11 mouse cellular contexts compared by ENCODE assay signal in genomic region chr12:13048168-13048727, GRCm38 (mm10).
DNase-seq lines count a peak whose midpoint lies in the region; ATAC-seq and TF ChIP-seq lines count a peak whose summit lies in the region.
"Had no signal": no experiment of that assay in that cellular context is flagged by ENCODE, and none has a peak within 500 bp of the region (broad histone marks: within the 10 kb centered on the region; RNA-seq: fewer than 3 reads in every experiment).

No protein-coding gene starts in this region.

- peak overlapping the region; percentile 6; the same call in 1 of the 2 replicates for H3K4me3 ChIP-seq in hindbrain, embryonic 10.5 days
- H3K4me3 ChIP-seq in hindbrain, embryonic 14.5 days (replicated peaks; ENCODE audit: low read length), result no peak overlapping the region
- no peak overlapping the region for H3K4me3 ChIP-seq in kidney, adult 2 months (ENCODE audit: insufficient read depth, low read depth, low read length)
- H3K4me3 ChIP-seq in limb, embryonic 12.5 days (replicated peaks), result no peak overlapping the region
- H3K4me3 ChIP-seq: embryonic facial prominence, embryonic 15.5 days had no signal

- no peaks in the 10 kb centered on the region for H3K36me3 ChIP-seq in hindbrain, embryonic 10.5 days
- H3K36me3 ChIP-seq in hindbrain, embryonic 14.5 days (replicated peaks; ENCODE audit: control insufficient read depth, insufficient read depth), result no peaks in the 10 kb centered on the region
- no peaks in the 10 kb centered on the region for H3K36me3 ChIP-seq in kidney, adult 2 months (ENCODE audit: control insufficient read depth, insufficient read depth, low read length)
- no peaks in the 10 kb centered on the region for H3K36me3 ChIP-seq in limb, embryonic 12.5 days
- H3K36me3 ChIP-seq: embryonic facial prominence, embryonic 15.5 days had no signal

- H3K27me3 ChIP-seq in hindbrain, embryonic 10.5 days (ENCODE audit: insufficient read depth, poor library complexity, severe bottlenecking), result no peaks in the 10 kb centered on the region
- no peaks in the 10 kb centered on the region for H3K27me3 ChIP-seq in hindbrain, embryonic 14.5 days (ENCODE audit: control insufficient read depth, insufficient read depth, low read length)
- H3K27me3 ChIP-seq in kidney, adult 2 months (replicated peaks; ENCODE audit: control insufficient read depth, insufficient read depth, low read length), result no peaks in the 10 kb centered on the region
- no peaks in the 10 kb centered on the region for H3K27me3 ChIP-seq in limb, embryonic 12.5 days
- H3K27me3 ChIP-seq: embryonic facial prominence, embryonic 15.5 days had no signal

- 20% methylated on average over 13 of the region's 13 CpGs for WGBS in hindbrain, embryonic 10.5 days
- 22% methylated on average over 13 of the region's 13 CpGs for WGBS in hindbrain, embryonic 14.5 days
- 52% methylated on average over 13 of the region's 13 CpGs for WGBS in kidney, adult 2 months
- 13% methylated on average over 13 of the region's 13 CpGs for WGBS in limb, embryonic 12.5 days

- TF ChIP-seq POLR2A in kidney, adult 2 months (IDR thresholded peaks at IDR 0.05; ENCODE audit: low read depth, low read length), result no peak

- H3K9ac ChIP-seq in hindbrain, embryonic 14.5 days, result no peak overlapping the region
- H3K9ac ChIP-seq in limb, embryonic 12.5 days (replicated peaks), result no peak overlapping the region
- H3K9ac ChIP-seq: embryonic facial prominence, embryonic 15.5 days had no signal

- H3K4me1 ChIP-seq in hindbrain, embryonic 10.5 days (replicated peaks), result peaks cover 44% of the 10 kb centered on the region
- peaks cover 6% of the 10 kb centered on the region; the same call in 1 of the 2 replicates for H3K4me1 ChIP-seq in hindbrain, embryonic 14.5 days (replicated peaks; ENCODE audit: control insufficient read depth, insufficient read depth, low read length)
- H3K4me1 ChIP-seq in kidney, adult 2 months (ENCODE audit: control insufficient read depth, insufficient read depth, low read length), result no peaks in the 10 kb centered on the region
- peaks cover 72% of the 10 kb centered on the region for H3K4me1 ChIP-seq in limb, embryonic 12.5 days (replicated peaks)

- no peak for ATAC-seq in hindbrain, embryonic 14.5 days (ENCODE audit: low FRiP score)
- ATAC-seq in limb, embryonic 12.5 days (ENCODE audit: insufficient number of reproducible peaks, insufficient read depth, low FRiP score, low TSS enrichment, low read depth), result no peak
- ATAC-seq: intestine, embryonic 16.5 days had no signal

- H3K4me2 ChIP-seq in hindbrain, embryonic 14.5 days (replicated peaks), result no peak overlapping the region
- peak overlapping the region; percentile 2; the same call in 1 of the 2 replicates for H3K4me2 ChIP-seq in limb, embryonic 12.5 days
- H3K4me2 ChIP-seq: embryonic facial prominence, embryonic 15.5 days had no signal

- DNase-seq in hindbrain, embryonic 10.5 days (ENCODE audit: low spot score), result peak; percentile 70
- DNase-seq in hindbrain, embryonic 14.5 days (ENCODE audit: low spot score), result no peak
- DNase-seq in ZHBTc4 (ENCODE audit: low read depth, low spot score), result peak; percentile 18
- DNase-seq in kidney, adult 2 months, result peak; percentile 58
- DNase-seq in gastrocnemius, postnatal 4 days (ENCODE audit: low spot score in 2 of 2), result no peak
- no peak for DNase-seq in layer of hippocampus, adult 8-10 months (ENCODE audit: low spot score in 2 of 2)
- DNase-seq in layer of hippocampus, adult 9-10 months (ENCODE audit: low spot score), result no peak
- DNase-seq: left cerebral cortex, postnatal 4 days had no signal

- H3K9me3 ChIP-seq in hindbrain, embryonic 10.5 days, result no peaks in the 10 kb centered on the region
- H3K9me3 ChIP-seq in hindbrain, embryonic 14.5 days (ENCODE audit: control insufficient read depth, low read length), result no peaks in the 10 kb centered on the region
- H3K9me3 ChIP-seq in limb, embryonic 12.5 days, result no peaks in the 10 kb centered on the region
- H3K9me3 ChIP-seq: embryonic facial prominence, embryonic 15.5 days had no signal

- peak overlapping the region; percentile 59; the same call in 1 of the 2 replicates for H3K27ac ChIP-seq in hindbrain, embryonic 10.5 days
- no peak overlapping the region for H3K27ac ChIP-seq in hindbrain, embryonic 14.5 days
- H3K27ac ChIP-seq in kidney, adult 2 months (ENCODE audit: insufficient read depth, low read depth, low read length), result no peak overlapping the region
- peak overlapping the region; percentile 66 for H3K27ac ChIP-seq in limb, embryonic 12.5 days
- H3K27ac ChIP-seq: embryonic facial prominence, embryonic 15.5 days had no signal

- TF ChIP-seq CTCF in kidney, adult 2 months (conservative IDR thresholded peaks at IDR 0.05; ENCODE audit: insufficient read depth, insufficient read length, low read depth, low read length), result no peak

Comparison
In these comparisons a context has a peak if more than half of its experiments do, and no peak if none do; other contexts are left out.
1. DNase-seq: peak in hindbrain, embryonic 10.5 days (single experiment), ZHBTc4 (single experiment) and kidney, adult 2 months (single experiment); none in hindbrain, embryonic 14.5 days (single experiment), gastrocnemius, postnatal 4 days (0 of 2), layer of hippocampus, adult 8-10 months (0 of 2) and layer of hippocampus, adult 9-10 months (single experiment).
2. H3K27ac ChIP-seq: peak in hindbrain, embryonic 10.5 days (single experiment) and limb, embryonic 12.5 days (single experiment); none in hindbrain, embryonic 14.5 days (single experiment) and kidney, adult 2 months (single experiment).